ENCODE assay signal across 20 mouse cellular contexts in the genomic region with DNA sequence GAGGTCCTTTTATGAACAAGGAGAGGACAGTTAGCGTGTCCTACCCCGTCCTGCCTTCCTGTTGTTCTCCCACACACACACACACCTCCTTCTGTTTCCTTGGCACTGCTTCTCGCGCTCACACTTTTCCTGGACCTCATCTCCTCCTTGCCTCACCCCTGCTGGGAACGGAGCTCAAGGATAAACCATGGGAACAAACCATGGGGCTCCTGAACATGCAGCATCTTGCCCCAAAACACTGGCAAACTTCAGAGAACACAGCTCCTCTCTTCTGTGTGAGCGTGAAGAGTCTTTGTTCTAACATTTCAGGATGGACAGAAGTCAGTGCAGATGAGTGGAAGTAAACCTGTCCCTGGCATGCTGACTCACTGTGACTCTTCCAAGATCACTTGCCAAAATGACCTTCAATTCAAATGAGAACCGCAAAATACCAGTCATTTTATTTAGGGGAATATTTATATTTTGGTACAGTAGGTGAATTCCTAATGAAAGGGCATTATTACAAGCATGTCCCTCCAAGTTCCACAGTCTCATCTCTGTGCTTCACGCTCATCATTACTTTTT. TPM values are rescaled to one million over a fixed set of nuclear protein-coding genes. Genes with fewer than 3 reads are reported as not detected.
A peak's percentile ranks its signal among the peaks of the same experiment; 100 is the strongest.
DNase-seq lines count a peak whose midpoint lies in the region; ATAC-seq and TF ChIP-seq lines count a peak whose summit lies in the region.
"Had no signal": no experiment of that assay in that cellular context is flagged by ENCODE, and none has a peak within 500 bp of the region (broad histone marks: within the 10 kb centered on the region; RNA-seq: fewer than 3 reads in every experiment).

No protein-coding gene starts in this region.

- WGBS in heart, adult 2 months: 57% methylated on average over 8 of the region's 8 CpGs
- 79% methylated on average over 8 of the region's 8 CpGs for WGBS in limb, embryonic 10.5 days
- WGBS in hindbrain, embryonic 14.5 days: 84% methylated on average over 8 of the region's 8 CpGs

- no peak overlapping the region for H3K4me3 ChIP-seq in heart, adult 2 months
- H3K4me3 ChIP-seq in brown adipose tissue, adult 24 weeks (ENCODE audit: insufficient read depth, low read depth, low read length): no peak overlapping the region
- no peak overlapping the region for H3K4me3 ChIP-seq in limb, embryonic 10.5 days
- H3K4me3 ChIP-seq in hindbrain, embryonic 14.5 days (replicated peaks; ENCODE audit: low read length): no peak overlapping the region
- H3K4me3 ChIP-seq: embryonic facial prominence, embryonic 12.5 days; layer of hippocampus, adult 2 months; limb, embryonic 15.5 days; neural tube, embryonic 15.5 days had no signal

- H3K9ac ChIP-seq in heart, adult 2 months (ENCODE audit: low read depth, low read length): no peak overlapping the region
- H3K9ac ChIP-seq in hindbrain, embryonic 14.5 days: no peak overlapping the region
- H3K9ac ChIP-seq: embryonic facial prominence, embryonic 12.5 days; limb, embryonic 15.5 days; neural tube, embryonic 15.5 days had no signal

- peaks cover 22% of the 10 kb centered on the region for H3K36me3 ChIP-seq in heart, adult 2 months (ENCODE audit: control insufficient read depth, insufficient read depth, low read length)
- no peaks in the 10 kb centered on the region for H3K36me3 ChIP-seq in limb, embryonic 10.5 days
- H3K36me3 ChIP-seq in hindbrain, embryonic 14.5 days (replicated peaks; ENCODE audit: control insufficient read depth, insufficient read depth): no peaks in the 10 kb centered on the region
- H3K36me3 ChIP-seq: embryonic facial prominence, embryonic 12.5 days; limb, embryonic 15.5 days; neural tube, embryonic 15.5 days had no signal

- TF ChIP-seq EP300 in heart, adult 2 months (IDR thresholded peaks at IDR 0.05; ENCODE audit: insufficient read depth, low read depth, low read length): no peak

- TF ChIP-seq POLR2A in heart, adult 2 months (IDR thresholded peaks at IDR 0.05; ENCODE audit: insufficient read depth, low read depth, low read length): no peak

- no peaks in the 10 kb centered on the region for H3K27me3 ChIP-seq in heart, adult 2 months (ENCODE audit: control insufficient read depth, insufficient read depth, low read length)
- H3K27me3 ChIP-seq in limb, embryonic 10.5 days (ENCODE audit: low read depth, poor library complexity, severe bottlenecking): no peaks in the 10 kb centered on the region
- H3K27me3 ChIP-seq in hindbrain, embryonic 14.5 days (ENCODE audit: control insufficient read depth, insufficient read depth, low read length): no peaks in the 10 kb centered on the region
- H3K27me3 ChIP-seq: embryonic facial prominence, embryonic 12.5 days; limb, embryonic 15.5 days; neural tube, embryonic 15.5 days; Patski had no signal

- peak in 1 of 2 experiments; percentile 22 for DNase-seq in heart, adult 2 months
- no peak for DNase-seq in heart, adult 9 months (ENCODE audit: low spot score in 2 of 2)
- peak; percentile 22 for DNase-seq in cerebellum, adult 8-10 months
- DNase-seq in limb, embryonic 10.5 days (ENCODE audit: low spot score): no peak
- DNase-seq in left cerebral cortex, adult 18-20 months (ENCODE audit: low spot score in 2 of 2): no peak
- no peak for DNase-seq in hindbrain, embryonic 14.5 days (ENCODE audit: low spot score)
- DNase-seq: adrenal gland, postnatal 25 days; kidney, adult 2 months; kidney, postnatal 10 days; layer of hippocampus, postnatal 36 days; midbrain, embryonic 14.5 days had no signal

- no peaks in the 10 kb centered on the region for H3K79me2 ChIP-seq in heart, adult 2 months (replicated peaks; ENCODE audit: control insufficient read depth, insufficient read depth, low read length)

- no peak for ATAC-seq in hindbrain, embryonic 14.5 days (ENCODE audit: low FRiP score)
- ATAC-seq: forebrain, embryonic 16.5 days; lung, postnatal 0 days; Patski had no signal

- peak overlapping the region; percentile 43 for H3K27ac ChIP-seq in heart, adult 2 months
- H3K27ac ChIP-seq in brown adipose tissue, adult 24 weeks (replicated peaks; ENCODE audit: low read depth, low read length): peak overlapping the region; percentile 54
- H3K27ac ChIP-seq in limb, embryonic 10.5 days: 0 out of 2 replicates have a peak overlapping the region, but pooled peaks have one; percentile 9
- no peak overlapping the region for H3K27ac ChIP-seq in hindbrain, embryonic 14.5 days
- H3K27ac ChIP-seq: embryonic facial prominence, embryonic 12.5 days; layer of hippocampus, adult 2 months; limb, embryonic 15.5 days; neural tube, embryonic 15.5 days; stomach, postnatal 0 days had no signal

- peaks cover 23% of the 10 kb centered on the region for H3K4me1 ChIP-seq in heart, adult 2 months (ENCODE audit: control insufficient read depth, insufficient read depth, low read length)
- peaks cover 35% of the 10 kb centered on the region for H3K4me1 ChIP-seq in brown adipose tissue, adult 24 weeks (ENCODE audit: control insufficient read depth, insufficient read depth, insufficient read length, low read length)
- peaks cover 14% of the 10 kb centered on the region for H3K4me1 ChIP-seq in limb, embryonic 10.5 days
- H3K4me1 ChIP-seq in hindbrain, embryonic 14.5 days (replicated peaks; ENCODE audit: control insufficient read depth, insufficient read depth, low read length): no peaks in the 10 kb centered on the region
- H3K4me1 ChIP-seq: embryonic facial prominence, embryonic 12.5 days; neural tube, embryonic 15.5 days had no signal

- intact Hi-C loops in heart, adult 2 months (cut with DNase I): no loop called here

- no peak for TF ChIP-seq CTCF in heart, adult 2 months (IDR thresholded peaks at IDR 0.05)

- H3K9me3 ChIP-seq in limb, embryonic 10.5 days (replicated peaks): no peaks in the 10 kb centered on the region
- H3K9me3 ChIP-seq in hindbrain, embryonic 14.5 days (ENCODE audit: control insufficient read depth, low read length): no peaks in the 10 kb centered on the region
- H3K9me3 ChIP-seq: embryonic facial prominence, embryonic 12.5 days; limb, embryonic 15.5 days; neural tube, embryonic 15.5 days had no signal

- no peak overlapping the region for H3K4me2 ChIP-seq in hindbrain, embryonic 14.5 days (replicated peaks)
- H3K4me2 ChIP-seq: embryonic facial prominence, embryonic 12.5 days; limb, embryonic 15.5 days; neural tube, embryonic 15.5 days had no signal

RNA-seq across cellular contexts. Expression of gene Zfp366, which starts 38.8 kb away (rescaled TPM):
- total RNA-seq in heart, adult 2 months (2021): 10 to 100 TPM in 1 of 2 experiments, 1 to 10 TPM in 1; 9.7 to 14.4 TPM
- 5.0 and 7.8 TPM in 2 replicates for polyA plus RNA-seq in heart, adult 2 months (2012; rRNA removed)
- 2.8 and 6.6 TPM in 2 replicates for polyA plus RNA-seq in brown adipose tissue, adult 24 weeks (2012; ENCODE audit: insufficient read depth, insufficient read length, missing spikeins)
- polyA plus RNA-seq in limb, embryonic 10.5 days (2016; fragmentation: Nextera tagmentation; extraction: Ambion mirVana): 0.36 and 0.50 TPM in 2 replicates
- total RNA-seq in left cerebral cortex, adult 18-20 months (2021): 1 to 10 TPM; 3.2 to 3.3 TPM
- 0.78 and 1.3 TPM in 2 replicates for polyA plus RNA-seq in hindbrain, embryonic 14.5 days (2014; fragmentation: Nextera tagmentation; extraction: Ambion mirVana)
